13 mouse cellular contexts compared by ENCODE assay signal in genomic region chr9:116293110-116293509, GRCm38 (mm10).
DNase-seq lines count a peak whose midpoint lies in the region; ATAC-seq lines count a peak whose summit lies in the region.
"Had no signal": no experiment of that assay in that cellular context is flagged by ENCODE, and none has a peak within 500 bp of the region (broad histone marks: within the 10 kb centered on the region; RNA-seq: fewer than 3 reads in every experiment).

No protein-coding gene starts in this region.

- no peaks in the 10 kb centered on the region for H3K27me3 ChIP-seq in kidney, embryonic 14.5 days (ENCODE audit: control insufficient read depth, insufficient read depth, low read length)
- H3K27me3 ChIP-seq in lung, embryonic 16.5 days (ENCODE audit: control insufficient read depth, insufficient read depth, low read depth, low read length): no peaks in the 10 kb centered on the region
- H3K27me3 ChIP-seq: embryonic facial prominence, embryonic 15.5 days; forebrain, embryonic 12.5 days had no signal

- H3K4me3 ChIP-seq in kidney, embryonic 14.5 days (ENCODE audit: low read length): no peak overlapping the region
- no peak overlapping the region for H3K4me3 ChIP-seq in lung, embryonic 16.5 days (ENCODE audit: low read length)
- H3K4me3 ChIP-seq: embryonic facial prominence, embryonic 15.5 days; forebrain, embryonic 12.5 days had no signal

- H3K4me2 ChIP-seq in kidney, embryonic 14.5 days (replicated peaks; ENCODE audit: low read depth, low read length): no peak overlapping the region
- no peak overlapping the region for H3K4me2 ChIP-seq in lung, embryonic 16.5 days (ENCODE audit: low read depth, low read length)
- H3K4me2 ChIP-seq: embryonic facial prominence, embryonic 15.5 days; forebrain, embryonic 12.5 days had no signal

- 69% methylated on average over 6 of the region's 6 CpGs for WGBS in kidney, embryonic 14.5 days
- WGBS in lung, embryonic 16.5 days: 49% methylated on average over 6 of the region's 6 CpGs

- H3K36me3 ChIP-seq in kidney, embryonic 14.5 days (ENCODE audit: control insufficient read depth, insufficient read depth, low read length): no peaks in the 10 kb centered on the region
- H3K36me3 ChIP-seq in lung, embryonic 16.5 days (ENCODE audit: control insufficient read depth, insufficient read depth, low read length): no peaks in the 10 kb centered on the region
- H3K36me3 ChIP-seq: embryonic facial prominence, embryonic 15.5 days; forebrain, embryonic 12.5 days had no signal

- no peak overlapping the region for H3K27ac ChIP-seq in kidney, embryonic 14.5 days (ENCODE audit: low read depth, low read length)
- peak overlapping the region; percentile 80 for H3K27ac ChIP-seq in lung, embryonic 16.5 days (ENCODE audit: low read length)
- H3K27ac ChIP-seq: embryonic facial prominence, embryonic 15.5 days; forebrain, embryonic 12.5 days had no signal

- ATAC-seq in kidney, embryonic 14.5 days (ENCODE audit: low FRiP score, low TSS enrichment): no peak
- peak; percentile 62 for ATAC-seq in lung, embryonic 16.5 days (ENCODE audit: low read depth)
- ATAC-seq in megakaryocyte-erythroid progenitor cell, adult 5-6 weeks (replicated peaks; ENCODE audit: low FRiP score, low TSS enrichment, poor library complexity, severe bottlenecking): no peak
- ATAC-seq: hindbrain, embryonic 16.5 days had no signal

- H3K9ac ChIP-seq in kidney, embryonic 14.5 days (ENCODE audit: low read depth, low read length): no peak overlapping the region
- no peak overlapping the region; the same call in 1 of the 2 replicates for H3K9ac ChIP-seq in lung, embryonic 16.5 days (ENCODE audit: low read length)
- H3K9ac ChIP-seq: embryonic facial prominence, embryonic 15.5 days; forebrain, embryonic 12.5 days had no signal

- H3K9me3 ChIP-seq in kidney, embryonic 14.5 days (ENCODE audit: control insufficient read depth, low read length): no peaks in the 10 kb centered on the region
- no peaks in the 10 kb centered on the region for H3K9me3 ChIP-seq in lung, embryonic 16.5 days (ENCODE audit: control insufficient read depth, low read length)
- H3K9me3 ChIP-seq: embryonic facial prominence, embryonic 15.5 days; forebrain, embryonic 12.5 days had no signal

- DNase-seq in kidney, adult 11 months: peak; percentile 8
- peak; percentile 15 for DNase-seq in urinary bladder, postnatal 14 days (ENCODE audit: low spot score)
- no peak for DNase-seq in urinary bladder, postnatal 36 days (ENCODE audit: low spot score in 2 of 2)
- no peak for DNase-seq in right cerebral cortex, postnatal 4 days
- DNase-seq: cerebellum, adult 2 months; liver; retina, postnatal 1 day had no signal

- no peaks in the 10 kb centered on the region for H3K4me1 ChIP-seq in kidney, embryonic 14.5 days (ENCODE audit: control insufficient read depth, insufficient read depth, low read length)
- peaks cover 18% of the 10 kb centered on the region for H3K4me1 ChIP-seq in lung, embryonic 16.5 days (replicated peaks; ENCODE audit: control insufficient read depth, insufficient read depth, low read length)
- H3K4me1 ChIP-seq: embryonic facial prominence, embryonic 15.5 days; forebrain, embryonic 12.5 days had no signal

Comparison
In these comparisons a context has a peak if more than half of its experiments do, and no peak if none do; other contexts are left out.
1. DNase-seq: peak in kidney, adult 11 months (single experiment) and urinary bladder, postnatal 14 days (single experiment); none in urinary bladder, postnatal 36 days (0 of 2) and right cerebral cortex, postnatal 4 days (single experiment).